Mouse (Mus musculus) erythroblast, embryonic 14.5 days (primary cell): ENCODE measurements around the gene Plekha8. TPM values are rescaled to one million over a fixed set of nuclear protein-coding genes. Genes with fewer than 3 reads are reported as not detected.

Experiments
- H3K27me3 ChIP-seq: 2 replicates; pipeline ENCODE4 v1.6.1; 2012; ENCODE audit warnings: inconsistent platforms; ENCODE audit not compliant: control insufficient read depth
- H3K36me3 ChIP-seq: 2 replicates; pipeline ENCODE4 v1.6.1; 2012; ENCODE audit warnings: mild to moderate bottlenecking, inconsistent platforms; ENCODE audit not compliant: control insufficient read depth
- H3K4me1 ChIP-seq: 2 replicates; pipeline ENCODE4 v1.6.1; 2012; ENCODE audit warnings: inconsistent platforms; ENCODE audit not compliant: control insufficient read depth
- H3K4me3 ChIP-seq: replicated peaks from 2 replicates; pipeline ENCODE3; 2012; ENCODE audit warnings: moderate library complexity, mild to moderate bottlenecking, inconsistent platforms
- H3K9me3 ChIP-seq: 2 replicates; pipeline ENCODE4 v1.6.1; 2012; ENCODE audit warnings: low read length, inconsistent platforms, mixed read lengths; ENCODE audit not compliant: control insufficient read depth
- GATA1 ChIP-seq: IDR thresholded peaks from 2 replicates; pipeline ENCODE4 v1.6.1; 2012; ENCODE audit warnings: low read length, inconsistent platforms, mixed read lengths
- TAL1 ChIP-seq: IDR thresholded peaks from 3 replicates; pipeline ENCODE4 v1.6.1; 2012; ENCODE audit warnings: low read length, inconsistent platforms, mixed read lengths
- polyA plus RNA-seq: library from polyadenylated mRNA; stranded (reverse); fragments of >175 nt; gene quantifications from 2 replicates; pipeline ENCODE4 v1.2.3, GENCODE M21; 2012

Gene Plekha8
- polyA plus RNA-seq = 0.02 and 0.03 TPM in 2 replicates

- H3K36me3 ChIP-seq = no peaks in the 10 kb centered on the region
- H3K4me1 ChIP-seq = peaks cover 43% of the 10 kb centered on the region
- H3K4me3 ChIP-seq = peak within 1 kb of the TSS; percentile 81
- TF ChIP-seq GATA1 (no peak), TAL1 (no peak)
- H3K27me3 ChIP-seq = peaks cover 8% of the 10 kb centered on the region
- no peaks in the 10 kb centered on the region for H3K9me3 ChIP-seq
Observed at GRCm38 (mm10) chr6:54594469-54595329, at the start of gene Plekha8. TSS of gene Plekha8 (plus strand) at chr6:54595111.

- H3K9me3 ChIP-seq = no peaks in the 10 kb centered on the region
- no peaks in the 10 kb centered on the region for H3K27me3 ChIP-seq
- no peak overlapping the region for H3K4me3 ChIP-seq
- no peak for TF ChIP-seq GATA1
- no peak for TF ChIP-seq TAL1
- H3K4me1 ChIP-seq = no peaks in the 10 kb centered on the region
- H3K36me3 ChIP-seq = no peaks in the 10 kb centered on the region
Observed at GRCm38 (mm10) chr6:54548314-54549019, 46.4 kb upstream of the Plekha8 start.

GRCm38 (mm10) chr6:54549311-54549710, 45.6 kb upstream of the Plekha8 start:
- H3K27me3 ChIP-seq = no peaks in the 10 kb centered on the region
- no peak overlapping the region for H3K4me3 ChIP-seq
- TF ChIP-seq GATA1 (no peak), TAL1 (no peak)
- no peaks in the 10 kb centered on the region for H3K36me3 ChIP-seq
- H3K4me1 ChIP-seq = no peaks in the 10 kb centered on the region
- H3K9me3 ChIP-seq = no peaks in the 10 kb centered on the region

- H3K9me3 ChIP-seq = no peaks in the 10 kb centered on the region
- TF ChIP-seq GATA1 (no peak), TAL1 (no peak)
- no peak overlapping the region for H3K4me3 ChIP-seq
- H3K27me3 ChIP-seq = no peaks in the 10 kb centered on the region
- no peaks in the 10 kb centered on the region for H3K4me1 ChIP-seq
- H3K36me3 ChIP-seq = no peaks in the 10 kb centered on the region
Observed at GRCm38 (mm10) chr6:54550801-54551323, 44.0 kb upstream of the Plekha8 start.

GRCm38 (mm10) chr6:54552721-54553413, 42.0 kb upstream of the Plekha8 start:
- H3K27me3 ChIP-seq = no peaks in the 10 kb centered on the region
- TF ChIP-seq GATA1 (no peak), TAL1 (no peak)
- no peak overlapping the region for H3K4me3 ChIP-seq
- H3K4me1 ChIP-seq = no peaks in the 10 kb centered on the region
- H3K36me3 ChIP-seq = no peaks in the 10 kb centered on the region
- no peaks in the 10 kb centered on the region for H3K9me3 ChIP-seq

GRCm38 (mm10) chr6:54553632-54554031, 41.3 kb upstream of the Plekha8 start:
- Histone ChIP-seq H3K27me3 (no peaks in the 10 kb centered on the region), H3K4me3 (no peak overlapping the region), H3K36me3 (no peaks in the 10 kb centered on the region), H3K4me1 (no peaks in the 10 kb centered on the region), H3K9me3 (no peaks in the 10 kb centered on the region)
- TF ChIP-seq GATA1 = no peak
- no peak for TF ChIP-seq TAL1

GRCm38 (mm10) chr6:54554341-54555110, 40.4 kb upstream of the Plekha8 start:
- no peak overlapping the region for H3K4me3 ChIP-seq
- no peaks in the 10 kb centered on the region for H3K36me3 ChIP-seq
- TF ChIP-seq GATA1 (no peak), TAL1 (no peak)
- H3K4me1 ChIP-seq = no peaks in the 10 kb centered on the region
- H3K9me3 ChIP-seq = no peaks in the 10 kb centered on the region
- no peaks in the 10 kb centered on the region for H3K27me3 ChIP-seq

GRCm38 (mm10) chr6:54555816-54556215, 39.1 kb upstream of the Plekha8 start:
- Histone ChIP-seq H3K27me3 (no peaks in the 10 kb centered on the region), H3K36me3 (no peaks in the 10 kb centered on the region), H3K4me1 (no peaks in the 10 kb centered on the region), H3K9me3 (no peaks in the 10 kb centered on the region), H3K4me3 (no peak overlapping the region)
- TF ChIP-seq GATA1 (no peak), TAL1 (no peak)
